Mouse (Mus musculus) embryonic fibroblast, embryonic 13.5 days (primary cell): Measurements from ENCODE around the gene Spaca4.

Experiments used
- CTCF ChIP-seq: IDR thresholded peaks from 2 replicates; pipeline ENCODE4 v1.5.1; 2011; ENCODE audit warnings: mild to moderate bottlenecking, control low read depth, low read length, moderate library complexity, borderline replicate concordance; ENCODE audit not compliant: insufficient read depth
- POLR2A ChIP-seq: IDR thresholded peaks from 2 replicates; pipeline ENCODE4 v1.6.1; 2011; ENCODE audit warnings: low read depth, mild to moderate bottlenecking, control low read depth, low read length, moderate library complexity

- TF ChIP-seq POLR2A = no peak
- TF ChIP-seq CTCF = no peak
Measured at GRCm38 (mm10) chr7:45683396-45684050, 42.1 kb downstream of the Spaca4 start, which contains the start of gene Ntn5.
